Mouse (Mus musculus) kidney, postnatal 4 days (tissue): Measurements from ENCODE around the gene Tha1.
"Not testable (repeated sequence)": the region's sequence is repeated elsewhere in the genome, so short reads cannot be mapped to it uniquely, and the experiment has no call there.

Source experiments
- DNase-seq, 2 experiments: peaks; one replicate each; pipeline ENCODE4 v3.0.0; 2021; ENCODE audit warnings: mixed read lengths in 2 of 2

Tha1 gene

DNA sequence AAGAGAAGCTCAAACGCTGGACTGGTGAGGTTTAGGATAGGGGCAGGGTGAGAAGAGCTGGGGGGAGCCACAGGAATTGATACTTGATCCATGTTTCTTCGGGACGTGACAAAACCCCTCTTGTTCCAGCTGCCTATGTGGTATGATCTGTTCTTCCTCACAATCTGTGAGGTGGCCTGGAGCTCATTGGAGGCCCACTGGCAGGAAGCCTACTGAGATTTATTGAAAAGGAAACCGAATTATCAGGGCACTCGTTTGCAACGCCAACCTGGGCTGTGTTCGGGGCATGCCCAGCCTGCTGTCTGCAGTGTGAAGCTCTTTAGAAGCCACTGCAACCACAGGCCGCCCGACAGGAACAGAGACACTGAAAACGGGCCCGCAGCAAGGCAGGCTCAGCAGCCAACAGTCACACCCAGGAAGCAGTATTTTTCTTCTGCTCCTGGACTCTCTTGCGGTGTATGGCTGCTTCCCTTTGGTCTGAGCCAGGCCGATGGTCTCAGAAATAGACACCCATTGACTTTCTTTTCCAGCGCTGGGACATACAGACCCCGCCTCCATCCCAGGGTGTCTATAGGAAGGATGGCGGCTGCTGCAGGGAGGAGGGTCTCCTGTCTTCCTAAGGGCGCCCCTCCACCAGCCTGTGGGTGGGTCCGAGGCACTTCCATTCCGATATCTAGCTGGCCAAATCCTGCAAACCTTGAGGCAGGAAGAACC is 24.9 kb downstream of the Tha1 start:
- no peak for DNase-seq

DNA sequence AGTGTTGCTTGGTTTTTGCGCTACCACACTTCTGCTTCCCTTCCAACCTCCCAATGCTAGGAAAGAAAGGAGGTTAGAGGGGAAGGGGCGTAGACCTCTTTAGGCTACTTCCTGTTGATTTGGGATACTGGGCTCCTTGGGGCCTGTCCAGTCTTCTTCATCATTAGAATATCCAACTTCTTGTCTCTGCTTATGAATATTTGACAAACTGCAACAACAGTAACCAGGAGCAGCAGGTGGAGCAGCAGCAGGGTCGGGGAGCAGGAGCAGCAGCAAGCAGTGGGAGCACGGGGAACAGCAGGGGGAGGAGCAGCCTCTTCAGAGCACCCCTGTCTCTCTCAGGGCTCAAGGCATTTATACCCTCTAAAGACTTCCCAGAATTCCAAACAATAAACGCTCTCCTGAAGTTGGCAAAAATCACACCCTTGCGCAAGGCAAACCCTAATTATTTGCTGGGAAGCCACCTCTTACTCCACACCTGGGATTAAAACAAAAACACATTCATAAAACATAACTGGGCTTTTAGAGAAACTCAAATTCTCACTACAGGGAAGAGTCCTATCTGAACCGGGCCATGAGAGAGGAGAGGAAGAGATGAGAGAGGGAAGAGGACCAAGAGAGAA is 25.6 kb downstream of the Tha1 start:
- DNase-seq: no peak

DNA sequence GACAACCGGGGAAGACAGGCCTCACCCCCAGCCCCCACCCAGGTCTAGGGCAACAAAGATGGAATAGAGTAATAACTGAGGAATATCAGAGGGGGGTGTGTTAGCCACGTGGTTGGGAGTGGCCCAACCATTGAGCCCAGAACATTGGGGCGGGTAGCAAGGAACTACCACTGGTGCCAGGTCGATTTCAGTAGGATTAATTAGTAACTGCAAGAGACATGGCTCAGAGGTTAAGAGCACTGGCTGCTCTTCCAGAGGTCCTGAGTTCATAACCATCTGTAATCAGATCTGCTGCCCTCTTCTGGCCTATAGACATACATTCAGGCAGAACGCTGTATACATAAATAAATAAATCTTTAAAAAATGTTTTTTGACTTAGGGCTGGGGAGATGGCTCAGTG is 26.6 kb downstream of the Tha1 start:
- peak in 1 of 2 experiments; percentile 38 for DNase-seq

DNA sequence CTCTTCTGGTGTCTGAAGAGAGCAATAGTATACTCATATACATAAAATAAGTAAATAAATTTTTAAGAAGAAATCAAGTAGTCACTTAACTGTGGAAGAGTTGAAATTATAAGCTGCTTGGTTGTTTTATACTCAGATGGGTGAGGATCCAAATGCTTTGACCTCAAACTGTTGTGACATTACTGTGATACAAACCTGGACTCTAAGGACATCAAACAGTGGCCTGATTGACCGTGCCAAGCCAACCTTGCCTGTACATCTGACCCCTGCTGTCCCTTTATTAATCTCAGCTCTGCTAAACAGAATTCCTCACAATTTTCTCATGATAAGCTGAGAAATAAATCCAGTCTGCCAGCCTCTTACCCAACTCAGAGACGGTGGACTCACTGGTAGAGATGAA is 27.6 kb downstream of the Tha1 start:
- DNase-seq: no peak

DNA sequence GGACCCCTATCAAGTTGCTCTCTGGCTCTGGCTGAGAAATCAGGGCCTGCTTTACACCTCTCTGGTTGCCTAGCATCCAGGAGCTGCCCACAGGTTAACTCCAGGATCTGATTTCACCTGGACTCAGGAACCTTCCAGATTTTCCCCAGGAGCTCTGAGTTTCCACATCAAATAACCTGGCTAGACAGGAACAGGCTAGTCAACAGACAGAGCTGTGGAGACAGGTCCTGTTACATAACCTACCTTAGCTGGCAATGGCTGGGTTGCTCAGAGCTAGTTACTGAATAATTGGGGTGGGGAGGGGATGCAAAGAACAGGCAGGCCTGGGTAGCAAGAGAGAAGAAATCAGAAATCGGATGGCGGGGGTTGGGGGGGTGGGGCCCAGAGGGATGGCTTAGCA is 28.3 kb downstream of the Tha1 start:
- DNase-seq: no peak

DNA sequence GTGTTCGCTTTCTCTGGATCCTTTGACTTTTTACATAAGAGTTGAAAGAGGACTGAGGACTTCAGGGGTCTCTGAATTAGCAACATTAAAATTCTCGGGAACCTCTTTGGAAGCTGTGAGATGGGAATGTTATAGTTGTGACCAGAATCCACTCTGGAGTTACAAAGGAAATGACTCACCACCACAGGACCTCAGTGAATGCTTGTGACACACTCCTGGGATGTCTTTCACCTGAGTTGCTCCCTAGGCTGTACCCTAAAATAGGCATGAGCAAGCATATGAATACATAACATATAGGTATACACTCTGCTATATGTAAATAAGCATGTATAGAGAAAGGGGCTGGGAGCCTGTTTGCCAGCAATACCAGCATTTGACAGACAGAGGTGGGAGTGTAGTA is 29.8 kb downstream of the Tha1 start:
- DNase-seq: no peak

DNA sequence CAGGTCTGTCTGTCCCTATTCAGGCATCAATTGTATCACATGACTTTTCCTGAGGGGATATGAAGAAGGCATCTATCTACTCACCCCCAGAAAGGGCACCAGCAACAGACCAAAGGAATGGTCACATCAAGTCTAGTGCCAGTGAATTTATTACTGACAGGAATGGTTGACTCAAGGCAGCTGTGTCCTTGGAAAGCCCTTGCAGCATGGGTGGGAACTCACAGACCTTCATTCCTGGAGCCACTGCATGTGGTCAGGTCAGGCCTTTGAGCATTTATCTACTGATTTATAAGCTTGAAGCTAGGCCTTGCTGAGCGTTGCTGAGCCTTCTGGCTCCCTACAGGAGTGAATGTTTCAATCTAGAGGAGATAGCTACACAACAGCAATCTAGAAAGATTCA is 32.4 kb downstream of the Tha1 start:
- DNase-seq: no peak

DNA sequence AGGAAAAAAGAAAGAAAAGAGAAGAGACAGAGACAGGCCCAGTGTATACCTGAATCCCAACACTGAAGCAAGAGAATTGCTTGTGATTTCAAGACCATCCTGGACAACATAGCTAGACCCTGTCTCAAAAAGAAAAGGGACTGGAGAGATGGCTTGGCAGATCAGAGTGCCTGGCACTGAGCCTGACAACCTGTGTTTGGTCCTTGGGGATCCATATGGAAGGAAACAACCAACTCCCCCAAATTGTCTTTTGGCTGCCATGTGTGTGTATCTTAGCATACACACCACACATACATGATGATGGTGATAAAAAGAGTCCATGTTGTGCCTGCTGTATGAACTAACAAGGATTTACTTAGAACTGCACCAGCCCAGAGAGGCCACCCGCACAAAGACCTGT is 34.3 kb downstream of the Tha1 start:
- DNase-seq: no peak

DNA sequence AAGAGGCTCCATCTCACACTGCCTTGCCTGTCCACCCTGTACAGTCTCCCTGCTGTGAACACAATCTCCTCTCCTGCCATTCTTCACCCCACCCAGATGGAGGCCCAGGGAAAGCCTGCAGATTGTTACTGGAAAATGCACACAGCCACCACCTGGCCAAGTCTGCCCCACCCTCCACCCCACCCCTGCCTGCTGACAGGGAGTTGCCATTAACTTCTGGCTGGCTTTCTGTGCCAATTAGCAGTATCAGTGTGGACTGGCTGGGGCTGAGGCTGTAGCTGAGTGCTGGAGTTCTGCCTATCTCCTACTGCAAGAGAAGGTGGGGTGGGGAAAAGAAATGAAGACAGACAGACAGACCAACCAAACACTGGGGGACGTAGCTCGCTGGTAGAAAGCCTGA is 34.7 kb downstream of the Tha1 start:
- DNase-seq: peak in 1 of 2 experiments; percentile 46

DNA sequence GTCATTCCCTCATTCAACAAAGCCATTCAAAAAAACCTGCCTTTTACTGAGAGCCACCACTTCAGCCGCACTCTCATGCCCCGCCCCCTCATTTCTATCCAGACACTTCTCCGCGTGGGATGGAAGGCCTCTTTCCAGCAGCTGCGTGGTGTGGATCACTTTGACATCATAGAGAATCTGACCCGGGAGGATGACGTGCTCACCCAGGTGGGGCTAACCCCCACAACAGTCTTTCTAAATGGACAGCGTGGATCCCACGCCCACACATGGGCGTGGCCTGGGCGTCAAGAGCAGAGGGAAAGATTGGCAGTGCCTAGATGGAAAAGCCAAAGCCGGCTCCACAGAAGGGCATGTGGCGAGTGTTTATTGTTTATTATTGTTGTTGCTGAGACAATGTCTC is 37.0 kb downstream of the Tha1 start:
- DNase-seq: peak; percentile 50 to 67

DNA sequence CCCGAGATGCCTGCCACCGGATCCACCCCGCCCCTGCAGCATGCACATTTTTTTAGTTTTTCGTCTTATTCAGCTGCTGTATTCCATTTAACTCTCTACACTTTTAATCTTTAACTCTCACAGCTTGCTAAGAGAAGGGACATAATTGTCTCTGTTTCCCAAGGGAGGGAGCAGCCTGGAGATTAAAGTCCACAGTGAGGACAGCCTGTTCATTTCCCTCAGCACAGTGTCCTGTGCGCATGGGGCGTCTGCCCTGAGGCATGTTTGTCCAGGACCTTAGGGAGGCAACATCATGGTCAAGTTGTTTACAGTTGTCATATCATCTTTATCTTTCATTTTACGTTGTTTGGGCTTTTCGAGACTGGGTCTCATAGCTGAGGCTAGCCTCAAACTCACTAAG is 39.2 kb downstream of the Tha1 start:
- peak in 1 of 2 experiments; percentile 44 for DNase-seq

DNA sequence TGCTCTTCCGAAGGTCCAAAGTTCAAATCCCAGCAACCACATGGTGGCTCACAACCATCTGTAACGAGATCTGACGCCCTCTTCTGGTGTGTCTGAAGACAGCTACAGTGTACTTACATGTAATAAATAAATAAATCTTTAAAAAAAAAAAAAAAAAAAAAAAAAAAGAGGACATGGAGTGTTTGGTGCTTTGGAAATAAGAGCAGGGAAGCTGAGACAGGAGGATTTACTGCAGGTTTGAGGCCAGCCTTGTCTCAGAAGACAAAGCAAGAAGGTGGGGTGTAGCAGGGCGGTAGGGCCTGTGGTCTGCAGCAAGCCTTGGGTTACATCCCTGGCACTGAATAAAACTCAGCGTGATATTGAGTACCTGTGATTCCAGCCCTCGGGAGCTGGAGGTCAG is 39.8 kb downstream of the Tha1 start:
- DNase-seq: not testable (repeated sequence)

DNA sequence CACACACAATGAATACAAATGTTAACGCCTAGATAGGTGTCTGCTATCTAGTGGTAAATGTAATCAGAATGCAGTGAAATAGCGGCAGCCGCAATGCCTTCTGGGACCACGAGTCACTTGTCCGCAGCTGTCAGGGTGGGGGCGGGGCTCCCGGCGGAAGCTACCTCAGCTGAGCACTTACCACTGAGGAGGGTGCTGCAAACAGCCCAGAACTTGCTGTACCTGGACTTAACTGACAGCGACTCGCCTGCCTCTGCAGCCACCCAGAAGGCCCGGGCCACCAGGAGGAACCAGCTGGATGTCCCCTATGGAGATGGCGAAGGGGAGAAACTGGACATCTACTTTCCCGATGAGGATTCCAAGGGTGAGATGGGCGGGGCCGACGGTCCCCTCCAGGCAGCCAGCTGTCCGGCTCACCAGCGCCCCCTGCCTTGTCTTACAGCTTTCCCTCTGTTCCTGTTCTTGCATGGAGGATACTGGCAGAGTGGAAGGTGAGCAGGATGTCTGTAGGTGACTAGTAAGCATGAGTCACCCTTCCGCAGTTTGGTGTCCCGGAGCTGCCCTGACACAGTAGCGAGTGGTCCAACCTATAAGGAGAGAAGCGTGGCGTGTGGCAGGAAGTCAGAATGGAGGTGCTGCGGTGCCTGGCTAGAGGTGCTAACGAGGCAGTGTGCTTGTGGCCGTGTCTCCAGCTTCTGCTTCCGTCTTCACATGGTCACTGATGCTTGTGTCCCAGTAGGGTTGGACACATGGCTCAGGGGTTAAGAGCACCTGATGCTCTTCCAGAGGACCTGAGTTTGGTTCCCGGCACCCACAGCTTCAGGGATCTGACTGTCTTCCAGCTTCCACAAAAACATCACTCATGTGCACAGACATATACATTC is 41.0 kb downstream of the Tha1 start:
- DNase-seq: peak; percentile 86 to 90

DNA sequence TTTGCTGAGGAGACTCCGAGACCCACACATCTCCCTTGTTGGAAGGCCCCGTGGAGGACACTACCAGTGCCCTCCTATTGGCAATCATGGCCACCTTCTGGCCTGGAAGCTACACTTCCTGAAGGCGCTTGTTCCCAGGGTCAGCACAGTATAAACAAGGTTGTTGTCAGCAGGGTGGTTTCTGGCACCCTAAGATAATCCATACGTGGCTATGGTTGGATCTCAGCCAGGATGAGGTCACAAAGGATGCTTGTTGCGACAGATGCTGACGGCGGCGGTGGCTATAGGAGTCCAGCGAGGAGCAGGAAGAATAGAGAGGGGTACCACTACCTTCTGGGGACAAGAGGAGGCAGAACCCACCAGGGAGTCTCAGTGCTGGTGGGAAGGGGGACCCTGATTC is 42.9 kb downstream of the Tha1 start:
- no peak for DNase-seq

DNA sequence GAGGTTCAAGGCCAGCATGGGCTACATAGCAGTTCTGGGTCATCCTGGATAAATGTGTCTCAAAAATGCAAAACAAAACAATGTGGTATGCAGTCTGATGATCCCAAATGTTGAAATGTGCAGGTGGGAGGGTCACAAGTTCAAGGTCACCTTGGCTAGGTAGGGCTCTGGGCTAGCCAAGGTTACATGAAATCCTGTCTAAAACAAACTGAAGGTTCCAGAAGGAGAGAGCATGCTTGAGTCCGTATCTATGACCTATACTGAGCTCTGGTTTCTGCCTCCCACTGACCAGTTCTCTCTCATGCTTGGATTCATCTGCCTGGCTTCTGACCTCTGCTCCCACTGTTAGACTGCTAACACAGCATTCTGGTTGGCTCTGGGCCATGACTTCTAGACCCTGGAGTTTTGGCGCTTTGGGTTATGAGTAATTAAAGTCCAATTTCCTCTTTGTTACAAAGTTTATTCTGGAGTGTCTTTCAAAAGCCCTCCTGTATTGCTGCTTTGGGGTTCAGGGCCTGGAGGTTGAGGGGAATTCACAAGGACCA is 43.5 kb downstream of the Tha1 start:
- peak; percentile 76 to 85 for DNase-seq

DNA sequence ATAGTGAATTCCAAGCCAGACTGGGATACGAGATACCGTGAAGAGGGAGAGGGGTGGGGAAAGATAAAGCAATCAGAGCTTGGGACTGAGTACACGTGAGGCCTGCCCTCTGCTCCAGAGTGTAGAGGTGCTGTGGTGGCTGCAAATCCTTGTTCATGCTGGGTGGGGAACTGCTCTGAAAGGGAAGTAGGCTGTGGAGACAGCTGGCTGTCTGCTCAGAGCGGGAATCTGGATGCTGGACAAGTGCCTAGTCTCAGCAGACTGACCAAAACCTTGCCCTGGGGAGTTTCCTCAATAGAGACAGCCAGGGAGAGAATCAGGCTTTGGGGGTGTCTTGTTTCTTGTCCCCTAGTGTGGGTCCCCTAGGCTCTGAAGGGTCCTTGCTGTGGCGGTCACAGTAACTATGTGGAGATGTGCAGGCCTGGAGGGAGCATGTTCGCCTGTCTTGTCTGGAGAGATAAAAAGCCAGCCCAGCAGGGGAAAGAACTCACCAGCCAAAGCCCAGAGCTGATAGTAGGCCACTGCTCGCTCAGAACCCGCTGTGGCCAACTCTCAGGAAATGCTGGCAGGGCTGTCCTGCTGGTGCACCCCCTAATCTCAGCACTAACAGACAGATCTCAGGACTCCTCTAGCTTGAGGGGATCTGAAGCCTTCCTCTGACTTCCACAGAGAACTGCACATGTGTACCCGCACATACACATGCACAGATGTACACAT is 44.2 kb downstream of the Tha1 start:
- peak; percentile 50 to 66 for DNase-seq

DNA sequence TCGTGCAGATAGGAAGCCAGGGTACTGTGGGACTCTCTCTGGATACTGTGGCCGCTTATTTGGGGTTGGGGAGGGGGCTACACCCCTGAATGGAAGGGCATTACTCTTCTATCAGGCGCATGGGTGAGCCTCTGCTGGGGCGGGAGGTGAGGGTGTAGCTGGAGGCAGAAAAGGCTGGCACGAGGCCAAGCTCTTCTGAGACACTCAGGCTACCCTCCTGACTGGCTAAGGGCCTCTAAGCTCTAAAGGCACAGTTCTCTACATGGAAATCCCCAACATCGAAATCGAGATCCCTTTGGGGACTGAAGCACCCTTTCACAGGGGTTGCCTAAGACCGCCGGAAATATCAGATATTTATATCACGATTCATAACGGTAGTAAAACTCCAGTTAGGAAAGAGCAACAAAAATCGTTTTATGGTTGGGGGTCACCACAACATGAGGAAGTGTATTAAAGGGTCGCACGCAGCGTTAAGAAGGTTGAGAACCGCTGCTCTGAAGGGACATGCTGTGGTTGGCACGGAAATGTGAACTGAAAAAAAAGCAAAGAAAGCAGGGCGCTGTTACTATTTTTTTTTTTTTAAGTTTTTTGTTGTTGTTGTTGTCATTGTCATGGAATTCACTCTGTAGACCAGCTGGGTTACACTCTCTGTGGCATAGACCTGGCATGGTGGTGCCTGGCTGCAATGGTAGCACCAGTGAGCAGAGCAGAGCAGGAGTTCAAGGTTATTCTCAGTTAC is 45.0 kb downstream of the Tha1 start:
- peak; percentile 60 to 76 for DNase-seq

DNA sequence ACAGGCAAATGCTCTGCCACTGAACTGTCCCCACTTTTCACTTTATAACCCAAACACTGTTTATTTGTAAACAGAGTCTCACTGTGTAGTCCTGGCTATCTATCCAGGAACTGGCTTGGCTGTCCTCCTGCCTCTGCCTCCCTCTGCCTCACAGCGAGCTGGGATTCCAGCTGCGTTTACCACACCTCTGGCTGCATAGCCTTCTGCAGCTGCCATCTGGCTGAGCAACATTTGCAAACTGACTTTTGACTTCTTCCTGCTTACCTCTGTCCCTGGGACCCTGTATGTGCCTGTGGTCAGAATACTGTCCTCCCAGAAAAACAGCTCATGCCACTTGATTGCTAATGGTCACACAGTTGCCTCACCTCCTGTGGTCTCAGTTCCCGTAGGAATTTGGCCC is 45.9 kb downstream of the Tha1 start:
- no peak for DNase-seq

DNA sequence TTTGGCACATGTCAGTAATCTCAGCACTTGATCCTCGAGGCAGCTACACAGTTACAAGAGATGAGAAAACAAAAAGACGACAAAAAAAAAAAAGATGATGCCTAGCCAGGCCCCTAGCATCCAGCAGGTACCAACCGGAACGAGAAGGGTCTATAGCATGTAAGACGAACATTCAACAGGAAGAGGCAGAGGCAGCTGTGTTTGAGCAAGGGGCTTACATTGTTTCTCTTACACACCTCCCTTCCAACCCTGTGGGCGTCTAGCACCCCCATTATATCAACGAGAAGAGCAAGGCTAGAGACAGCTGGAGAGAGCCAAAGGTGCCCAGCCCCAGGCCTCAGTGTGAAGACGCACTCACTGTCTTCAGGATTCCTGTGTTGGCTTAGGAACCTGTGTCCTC is 46.4 kb downstream of the Tha1 start:
- no peak for DNase-seq

DNA sequence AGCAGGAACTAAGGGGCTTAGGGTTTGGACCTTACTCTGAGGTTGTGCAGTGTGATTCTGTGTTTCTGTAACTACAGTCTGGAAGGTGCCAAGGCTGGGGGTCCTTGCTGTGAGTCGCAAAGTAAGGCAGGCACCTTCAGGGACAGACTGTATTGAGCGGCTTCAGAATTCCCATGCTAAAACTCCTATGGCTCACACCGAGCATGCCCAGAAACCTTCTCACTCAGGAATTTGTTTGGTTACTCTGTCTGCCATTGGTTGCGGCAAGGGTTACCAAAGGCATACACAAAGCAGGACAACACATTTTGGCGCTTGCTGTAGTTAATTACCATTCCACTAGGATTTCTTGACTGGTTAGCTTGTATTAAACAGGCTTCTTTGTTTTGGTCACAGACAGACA is 47.1 kb downstream of the Tha1 start:
- DNase-seq: no peak

DNA sequence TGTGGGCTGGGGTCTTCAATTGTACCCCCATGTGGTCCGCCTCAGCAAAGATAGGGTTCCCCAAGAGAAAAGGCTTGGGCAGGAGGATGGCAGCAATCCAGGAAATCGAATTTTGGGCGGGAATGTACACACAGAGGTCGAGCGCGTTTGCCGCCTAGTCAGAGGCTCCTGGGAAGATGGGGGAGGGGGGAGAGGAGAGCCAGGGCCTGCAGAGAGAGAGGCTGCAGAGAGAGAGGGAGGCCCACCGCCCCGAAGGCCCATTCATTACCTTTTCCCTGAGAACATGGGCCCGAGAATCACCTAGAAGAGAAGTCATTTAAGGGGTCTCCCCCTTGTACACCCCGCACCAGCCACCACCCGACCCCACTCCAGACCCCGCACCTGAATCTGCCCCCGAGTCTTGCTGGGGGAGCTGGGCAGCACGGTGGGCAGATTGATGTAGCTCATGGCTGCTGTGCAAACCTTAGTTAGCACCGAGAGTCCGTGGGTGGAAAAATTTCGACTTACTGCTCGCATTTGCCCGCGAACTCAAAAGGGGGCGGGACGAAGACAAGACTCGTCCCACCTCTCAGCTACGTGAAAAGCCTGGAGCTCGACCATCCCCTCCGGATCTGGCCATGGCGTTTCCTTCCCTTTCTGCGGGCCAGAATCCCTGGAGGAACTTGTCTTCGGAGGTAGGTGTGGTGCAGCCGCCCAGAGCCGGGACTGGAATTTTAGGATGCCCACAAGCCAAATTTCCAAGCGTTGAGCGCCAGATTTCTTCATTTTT is 47.8 kb downstream of the Tha1 start, which contains the start of the genes Afmid and Tk1:
Gene Afmid, plus strand, starts transcription at position 592 of the 769 bp plus-strand sequence.
Gene Tk1, minus strand, starts transcription at position 760 of the 769 bp plus-strand sequence.
- peak; percentile 85 to 91 for DNase-seq
